Mouse (Mus musculus) retina, embryonic 14.5 days (tissue): ENCODE results near the gene 4930412O13Rik.

Experiments used
- DNase-seq: peaks from one replicate; pipeline ENCODE4 v3.0.0-alpha.2; 2015; ENCODE audit warnings: low spot score

4930412O13Rik gene

DNA sequence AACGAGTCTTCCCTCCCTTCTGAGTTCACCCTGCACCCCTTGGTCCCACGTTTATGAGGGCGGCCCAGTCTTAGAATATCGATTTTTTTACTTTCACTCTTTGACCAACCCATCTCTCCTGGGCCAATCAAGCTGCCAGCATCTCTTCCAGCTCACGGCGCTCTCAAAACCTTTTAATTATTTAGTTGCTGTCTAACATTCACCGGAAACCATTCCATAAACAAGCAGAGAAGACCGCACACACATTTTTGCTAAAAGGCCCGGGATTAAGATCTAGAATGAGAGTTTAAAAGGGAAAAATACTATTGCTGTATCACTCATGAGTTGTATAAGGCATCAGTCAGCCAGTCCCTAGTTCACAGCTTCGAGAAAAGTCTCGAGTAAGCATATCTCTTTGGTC lies 781 bp upstream of the 4930412O13Rik start:
- DNase-seq, result peak; percentile 39

- DNase-seq, result peak; percentile 43
Measured at GRCm38 (mm10) chr2:9881611-9882023, 565 bp downstream of the 4930412O13Rik start.

DNA sequence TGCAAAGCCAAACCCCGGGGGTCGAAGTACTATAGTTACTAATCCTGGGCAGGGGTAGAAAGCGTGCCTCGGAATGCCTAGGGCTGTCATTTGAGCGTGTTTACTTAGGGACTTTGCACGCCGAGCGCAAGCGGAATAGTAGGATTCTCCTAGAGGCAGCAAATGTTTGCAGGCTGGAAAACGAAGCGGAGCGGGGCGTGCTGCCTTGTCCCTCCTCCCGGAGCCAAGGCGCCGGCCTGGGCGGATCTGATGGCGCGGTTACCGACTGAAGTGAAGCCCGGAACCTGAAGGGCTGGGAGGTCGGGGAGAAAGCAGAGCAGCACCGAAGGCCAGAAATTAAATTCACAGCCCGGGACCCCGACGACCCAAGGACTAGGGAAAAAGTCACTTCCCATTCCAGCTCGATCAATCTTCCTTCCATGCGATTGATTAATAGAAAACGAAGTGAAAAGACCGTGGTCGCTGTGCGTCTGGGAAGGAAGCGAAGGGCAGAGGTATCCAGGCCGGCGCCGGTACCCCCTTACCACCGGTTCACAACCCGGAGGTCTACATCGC lies 1.4 kb downstream of the 4930412O13Rik start:
- peak; percentile 45 for DNase-seq

DNA sequence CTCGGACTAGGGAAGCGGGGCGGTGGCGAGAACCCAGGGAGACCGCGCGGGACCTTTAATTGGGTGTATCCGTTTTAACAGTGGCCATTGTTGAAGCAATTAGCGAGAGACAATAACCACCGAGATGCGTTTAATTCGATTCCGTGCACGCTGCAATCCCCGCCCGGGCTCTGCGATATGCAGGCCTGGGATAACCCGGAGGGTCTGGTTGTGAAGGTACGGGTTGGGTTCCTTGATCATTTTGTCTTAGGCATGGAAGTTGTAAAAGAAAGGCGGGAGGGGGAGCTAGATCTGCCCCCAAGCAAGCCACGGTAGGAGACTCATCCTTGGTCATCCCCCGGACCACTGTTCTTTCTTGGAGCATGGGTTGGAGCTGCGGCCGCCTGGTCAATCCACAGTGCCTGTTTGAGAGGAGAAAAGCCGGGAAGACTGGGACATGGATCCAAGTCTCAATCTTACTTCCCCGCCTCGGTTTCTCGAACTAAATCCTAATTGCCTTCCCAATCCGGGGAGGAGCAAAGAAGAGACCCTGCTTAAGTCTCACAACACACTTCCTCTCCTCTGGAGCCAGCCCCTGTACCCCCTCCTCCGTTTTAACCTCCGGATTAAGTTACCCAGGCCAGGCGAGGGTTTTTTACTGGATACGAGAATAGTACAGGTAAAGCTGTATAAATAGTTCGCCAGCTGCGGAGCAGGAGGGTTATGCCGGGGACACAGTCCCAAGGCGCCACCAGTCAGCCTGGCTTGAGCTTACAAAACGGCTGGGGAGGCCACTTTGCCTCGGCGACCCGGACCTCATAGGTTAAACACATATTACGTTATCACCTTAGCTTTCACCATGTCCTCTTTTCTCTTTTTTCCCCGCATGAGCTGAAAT lies 2.1 kb downstream of the 4930412O13Rik start:
- DNase-seq, result peak; percentile 67

DNA sequence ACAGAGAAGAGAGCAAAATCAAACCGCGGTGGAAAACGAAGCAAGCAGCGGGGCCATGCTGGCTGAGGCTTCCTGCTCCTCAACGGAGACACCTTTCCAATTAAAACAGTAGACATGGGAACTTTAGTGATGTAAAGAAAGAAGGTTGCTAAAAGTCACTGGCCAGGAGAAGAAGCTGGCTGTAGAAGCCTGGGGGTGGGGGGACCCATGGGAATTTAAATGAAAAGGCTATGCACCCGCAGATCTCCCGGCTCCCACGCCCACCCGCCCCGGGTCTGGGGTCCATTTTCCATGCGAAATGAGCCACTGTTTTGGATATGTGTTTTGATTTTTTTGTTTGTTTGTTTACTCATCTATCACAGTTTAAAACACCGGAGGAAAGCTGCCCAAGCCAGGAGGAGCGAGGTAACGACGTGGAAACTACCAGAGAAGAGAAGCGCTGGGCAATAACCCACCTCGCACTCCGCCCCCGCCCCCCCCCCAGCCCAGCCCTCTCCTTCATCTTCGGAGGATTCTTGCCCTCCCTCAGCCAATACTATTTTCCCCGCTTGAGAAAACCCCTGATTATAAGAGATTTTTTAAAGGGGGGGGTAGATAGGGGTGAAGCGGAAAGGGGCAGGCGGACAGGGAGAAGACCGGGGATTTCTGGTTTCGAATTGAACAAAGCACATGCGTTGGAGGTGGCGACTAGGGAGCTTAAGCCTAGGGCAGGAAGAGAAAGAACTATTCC lies 2.9 kb downstream of the 4930412O13Rik start:
- no peak for DNase-seq

- DNase-seq, result peak; percentile 28
Measured at GRCm38 (mm10) chr2:9884533-9885216, 3.6 kb downstream of the 4930412O13Rik start.

DNA sequence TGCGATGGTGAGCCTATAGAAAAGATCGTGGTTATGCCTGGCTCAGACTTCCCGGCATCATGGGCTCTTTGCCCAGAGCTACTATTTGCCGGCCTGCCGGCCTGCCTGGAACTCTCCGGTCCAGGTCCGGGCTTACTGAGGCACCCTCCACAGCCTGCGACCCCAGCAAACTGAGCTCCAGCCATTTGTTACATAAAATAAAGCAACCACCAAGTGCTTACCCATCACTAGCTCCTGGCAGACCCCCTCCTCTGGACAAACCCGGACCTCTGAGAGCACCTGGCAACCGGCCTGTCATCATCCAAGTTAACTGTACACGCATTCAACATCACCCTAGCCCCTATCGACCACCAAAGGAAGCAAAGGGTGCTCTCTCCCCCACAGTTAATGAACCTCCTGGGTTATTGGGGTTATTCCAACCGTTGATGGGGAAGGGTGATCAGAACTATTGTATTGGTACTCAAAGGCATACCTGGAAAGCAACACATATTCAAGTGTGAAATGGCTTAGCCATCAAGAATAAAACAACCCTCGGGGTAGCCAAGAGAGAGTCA lies 4.2 kb downstream of the 4930412O13Rik start:
- DNase-seq, result no peak

DNA sequence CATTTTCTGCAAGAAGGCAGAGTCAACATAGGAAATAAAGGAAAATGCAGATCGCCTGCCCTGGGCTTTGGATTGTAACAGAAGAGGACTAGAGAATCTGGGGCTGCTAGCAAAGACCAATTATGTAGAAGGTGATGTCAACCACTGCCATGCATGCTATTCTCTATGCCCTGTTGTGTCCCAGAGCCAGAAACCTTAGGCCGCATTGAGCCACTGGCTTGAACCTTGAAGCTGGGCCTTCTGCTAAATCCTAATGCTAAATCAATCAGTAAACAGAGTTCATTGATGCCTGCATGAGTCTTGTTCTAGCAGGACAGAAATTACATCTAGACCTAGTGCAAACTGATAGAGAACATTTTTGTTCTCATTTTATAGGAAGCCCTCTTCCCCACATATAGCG lies 5.0 kb downstream of the 4930412O13Rik start:
- peak; percentile 24 for DNase-seq

DNA sequence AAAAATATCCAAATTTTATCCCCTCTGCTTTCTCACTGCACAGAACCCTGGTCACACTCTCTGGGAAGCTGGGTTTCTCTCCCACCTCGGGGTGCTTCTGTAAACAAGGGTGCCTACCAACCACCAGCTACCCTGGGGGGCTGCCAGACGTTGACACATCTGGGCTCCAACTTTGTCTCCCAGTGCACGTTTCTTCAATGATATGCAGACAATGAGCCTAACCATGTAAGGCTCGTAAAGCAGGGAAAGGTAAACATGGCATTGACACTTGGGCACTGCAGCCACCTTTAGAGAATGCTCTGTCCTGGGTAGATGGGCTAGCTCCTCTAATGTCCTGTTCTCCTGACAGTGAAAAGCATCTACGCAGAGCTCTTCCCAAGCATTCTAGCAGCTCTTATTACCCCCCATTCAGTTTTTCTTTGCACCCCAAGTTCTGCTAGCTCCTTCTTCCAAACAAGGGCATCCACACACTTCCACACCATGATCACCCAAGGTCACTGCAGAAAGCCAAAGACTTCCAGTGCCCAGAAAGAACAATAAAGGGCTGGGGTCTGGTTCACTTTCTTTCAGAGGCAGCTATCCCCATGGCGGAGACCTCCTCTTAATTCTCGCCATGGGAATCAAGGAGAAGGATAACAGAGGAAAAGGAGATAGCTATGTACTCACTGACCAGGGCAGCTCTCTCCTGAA lies 6.0 kb downstream of the 4930412O13Rik start:
- DNase-seq, result no peak

DNA sequence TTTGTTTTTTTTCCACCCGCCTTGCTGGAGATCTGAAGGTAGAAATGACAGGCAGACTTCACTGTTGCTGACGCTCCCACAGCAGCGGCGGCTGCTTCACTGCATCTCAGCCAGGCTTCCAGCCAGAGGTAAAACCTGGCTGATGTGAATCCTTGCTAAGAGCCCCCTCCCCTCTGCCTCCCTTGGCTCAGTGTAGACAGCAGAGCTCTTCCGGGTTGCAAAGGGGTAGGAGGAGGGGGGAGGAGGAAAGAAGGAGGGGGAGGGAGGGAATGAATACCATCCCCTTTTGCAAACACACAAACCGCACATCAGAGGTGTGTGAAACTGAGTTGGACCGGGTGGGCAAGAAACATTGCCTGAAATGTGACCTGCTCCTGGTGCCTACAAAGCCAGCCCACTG lies 6.6 kb downstream of the 4930412O13Rik start:
- peak; percentile 29 for DNase-seq

GRCm38 (mm10) chr2:9888913-9889650 lies 8.0 kb downstream of the 4930412O13Rik start, which contains the start of gene 9230102O04Rik:
Gene 9230102O04Rik, minus strand, starts transcription at chr2:9889540.
- DNase-seq, result peak; percentile 67

DNA sequence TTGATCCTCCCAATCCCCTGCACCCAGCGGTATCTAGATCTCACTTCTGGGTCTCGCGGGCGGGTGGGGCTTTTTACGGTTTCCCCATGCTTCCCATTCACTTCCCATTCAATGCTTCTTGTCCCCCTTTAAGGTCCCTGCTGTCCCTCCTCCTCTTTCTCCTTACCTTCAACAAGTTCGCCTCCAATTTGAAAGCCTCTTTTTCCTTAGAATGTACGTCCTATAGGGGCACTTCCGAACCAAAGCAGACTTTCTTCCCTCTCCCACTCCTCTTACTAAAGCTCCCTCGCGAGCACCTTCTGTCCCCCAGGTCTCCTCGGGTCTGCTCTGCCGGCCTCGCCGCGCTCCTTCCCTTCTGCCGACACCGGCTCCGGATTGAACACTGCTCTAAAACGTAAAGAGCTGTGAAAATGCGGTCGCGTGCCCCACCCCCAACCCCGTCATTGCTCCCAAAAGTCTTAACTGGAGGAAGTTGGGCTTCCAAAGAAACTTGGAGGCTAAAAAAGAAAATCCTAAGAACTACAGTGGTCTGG lies 8.7 kb downstream of the 4930412O13Rik start, which contains the start of gene Gata3:
Gata3 (minus strand) TSS at position 384 of the 533 bp plus-strand sequence.
- DNase-seq, result no peak

- no peak for DNase-seq
Measured at GRCm38 (mm10) chr2:9890251-9890650, 9.2 kb downstream of the 4930412O13Rik start.

DNA sequence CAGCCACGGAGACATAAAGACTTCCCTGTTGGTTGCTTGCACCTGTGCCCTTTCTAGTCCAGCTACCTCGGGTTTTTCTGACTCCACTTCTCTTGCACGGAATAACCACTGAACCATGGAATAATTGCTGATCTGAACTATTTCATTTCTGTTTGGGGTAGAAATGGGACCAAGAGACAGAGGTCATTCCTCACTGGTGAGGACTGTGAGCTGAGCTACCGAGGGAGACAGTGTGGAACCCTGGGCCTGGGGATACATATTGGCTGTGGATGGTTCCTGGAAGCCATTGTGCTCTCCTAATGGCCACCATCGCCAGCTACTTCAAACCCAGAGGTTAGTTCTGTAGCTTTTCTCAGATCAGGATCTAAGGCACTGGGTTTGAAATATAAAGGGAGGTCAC lies 9.9 kb downstream of the 4930412O13Rik start:
- DNase-seq, result no peak

DNA sequence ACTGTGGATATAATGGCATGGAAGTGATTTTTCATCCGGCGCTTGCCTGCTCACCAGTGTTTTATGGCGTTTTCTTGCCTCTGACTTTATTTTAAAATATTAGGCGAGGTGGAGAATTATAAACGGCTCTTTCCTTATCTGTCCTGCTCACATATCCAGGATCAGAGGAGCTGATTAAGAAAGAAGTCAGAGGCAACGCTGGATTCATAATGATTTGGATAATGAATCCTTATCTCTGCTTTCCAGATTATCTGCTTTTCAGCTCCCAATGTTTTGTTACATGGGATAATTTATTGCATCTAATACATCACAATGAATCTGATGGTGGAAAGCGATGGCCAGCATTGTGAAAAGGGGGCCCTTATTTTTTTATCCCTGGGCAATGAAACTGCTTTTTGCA lies 11.5 kb downstream of the 4930412O13Rik start:
- no peak for DNase-seq

GRCm38 (mm10) chr2:9893272-9893953 lies 12.4 kb downstream of the 4930412O13Rik start:
- peak; percentile 31 for DNase-seq

DNA sequence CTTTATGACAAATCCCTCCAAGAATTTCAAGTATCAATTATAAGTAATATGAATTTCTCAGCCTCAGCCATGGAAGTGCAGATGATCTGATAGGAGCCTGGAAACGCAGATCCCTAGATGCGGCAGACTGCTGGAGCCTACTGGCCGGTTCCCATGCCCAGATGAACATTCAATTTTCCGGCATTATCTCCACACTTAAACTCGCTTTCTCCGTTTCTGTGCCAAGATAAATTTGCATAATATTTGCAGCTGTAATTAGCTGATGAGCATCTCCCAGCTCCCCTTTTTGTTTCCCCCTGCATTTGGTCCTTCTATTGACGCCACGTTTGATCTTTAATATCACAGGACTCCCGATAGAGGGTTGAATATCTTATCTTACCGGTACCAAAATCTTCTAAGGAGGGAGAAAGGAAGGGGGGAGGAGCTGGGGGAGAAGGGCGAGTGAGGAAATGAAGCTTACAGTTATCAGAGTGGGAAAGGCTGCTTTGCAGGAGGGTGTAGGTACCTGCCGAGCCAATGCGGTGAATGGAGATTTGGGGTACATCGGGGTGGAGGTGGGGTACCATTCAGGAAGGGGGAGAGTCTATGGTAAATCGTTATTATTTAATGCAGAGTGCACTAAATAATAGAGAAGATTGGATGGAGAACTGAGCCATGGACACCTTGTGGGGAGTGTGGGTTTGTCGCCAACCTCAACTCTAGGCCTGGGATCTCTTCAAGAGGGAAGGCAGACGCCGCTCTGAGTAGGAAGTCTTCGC lies 14.0 kb downstream of the 4930412O13Rik start:
- DNase-seq, result peak; percentile 31

- peak; percentile 27 for DNase-seq
Measured at GRCm38 (mm10) chr2:9896097-9896770, 15.2 kb downstream of the 4930412O13Rik start.
